Mouse (Mus musculus) thymus, adult 2 months (tissue): ENCODE measurements at regions not wholly inside any gene's neighbourhood (a gene's known extent, or its start where the extent isn't known, plus 50 kb on each side); places are given as distances from the start of the nearest gene placed in this dataset.

Experiments used
- CTCF ChIP-seq: fragments of 200-500 bp; IDR thresholded peaks from 2 replicates; pipeline ENCODE4 v1.5.1; 2012; ENCODE audit warnings: mild to moderate bottlenecking, control low read depth, low read length, moderate library complexity, borderline replicate concordance; ENCODE audit not compliant: control insufficient read depth, poor library complexity, insufficient read depth; ENCODE audit errors: extremely low read depth
- POLR2A ChIP-seq: fragments of 200-500 bp; IDR thresholded peaks from 2 replicates; pipeline ENCODE4 v1.6.1; 2012; ENCODE audit warnings: mild to moderate bottlenecking, low read length, control low read depth, moderate library complexity; ENCODE audit not compliant: control insufficient read depth, poor library complexity, insufficient read depth; ENCODE audit errors: extremely low read depth

GRCm38 (mm10) chr14:31918921-31919320, 88.5 kb upstream of the Ankrd28 start:
- TF ChIP-seq POLR2A, result no peak
- TF ChIP-seq CTCF, result no peak
